ENCODE assay signal across 8 mouse cellular contexts in the genomic region with DNA sequence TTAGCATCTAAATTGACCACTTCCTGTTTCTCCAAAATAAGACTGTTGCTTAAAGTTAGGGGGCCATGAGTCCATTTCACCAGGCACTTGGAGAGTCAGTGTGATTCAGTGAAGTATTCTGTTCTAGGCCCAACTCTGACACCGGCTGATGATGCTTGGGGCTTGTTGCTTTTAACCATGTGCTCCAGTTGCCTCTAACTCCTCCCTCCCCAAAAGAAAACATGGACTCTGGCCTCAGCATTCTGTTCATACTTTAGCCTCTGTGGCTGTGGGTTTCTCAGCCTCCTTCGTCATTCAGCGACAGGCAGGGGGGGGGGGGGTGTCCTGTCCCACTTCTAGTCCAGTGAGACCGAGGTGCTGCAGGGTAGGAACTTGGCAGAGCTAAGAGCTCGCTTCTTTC.
DNase-seq lines count a peak whose midpoint lies in the region; ATAC-seq and TF ChIP-seq lines count a peak whose summit lies in the region.

No protein-coding gene starts in this region.

- H3K4me1 ChIP-seq in testis, adult 2 months (ENCODE audit: control insufficient read depth, insufficient read depth, low read length): peaks cover 14% of the 10 kb centered on the region
- H3K4me1 ChIP-seq in intestine, embryonic 14.5 days (replicated peaks; ENCODE audit: control insufficient read depth, insufficient read depth, low read length): no peaks in the 10 kb centered on the region
- no peaks in the 10 kb centered on the region for H3K4me1 ChIP-seq in liver, embryonic 12.5 days

- no peak for TF ChIP-seq CTCF in testis, adult 2 months (IDR thresholded peaks at IDR 0.05; ENCODE audit: control insufficient read depth, insufficient read depth, insufficient replicate concordance, low read depth, low read length)

- 53% methylated on average over 5 of the region's 5 CpGs for WGBS in intestine, embryonic 14.5 days
- WGBS in liver, embryonic 12.5 days (ENCODE audit: insufficient replicate concordance): 67% methylated on average over 5 of the region's 5 CpGs

- H3K4me2 ChIP-seq in intestine, embryonic 14.5 days (ENCODE audit: low read length): peak overlapping the region; percentile 58
- H3K4me2 ChIP-seq in liver, embryonic 12.5 days: peak overlapping the region; percentile 37; the same call in 1 of the 2 replicates

- no peaks in the 10 kb centered on the region for H3K36me3 ChIP-seq in testis, adult 2 months (ENCODE audit: control insufficient read depth, insufficient read depth, low read length)
- no peaks in the 10 kb centered on the region for H3K36me3 ChIP-seq in intestine, embryonic 14.5 days (ENCODE audit: control insufficient read depth, insufficient read depth, low read length)
- no peaks in the 10 kb centered on the region for H3K36me3 ChIP-seq in liver, embryonic 12.5 days

- no peak for TF ChIP-seq POLR2A in testis, adult 2 months (IDR thresholded peaks at IDR 0.05; ENCODE audit: control insufficient read depth, low read depth, low read length)

- no peak overlapping the region for H3K27ac ChIP-seq in testis, adult 2 months (ENCODE audit: control insufficient read depth, insufficient read depth, low read depth, low read length)
- no peak overlapping the region for H3K27ac ChIP-seq in intestine, embryonic 14.5 days (ENCODE audit: low read depth)
- no peak overlapping the region for H3K27ac ChIP-seq in liver, embryonic 12.5 days

- H3K27me3 ChIP-seq in testis, adult 2 months (ENCODE audit: control insufficient read depth, insufficient read depth, low read length): no peaks in the 10 kb centered on the region
- H3K27me3 ChIP-seq in intestine, embryonic 14.5 days (replicated peaks; ENCODE audit: control insufficient read depth, insufficient read depth, low read length): no peaks in the 10 kb centered on the region
- no peaks in the 10 kb centered on the region for H3K27me3 ChIP-seq in liver, embryonic 12.5 days (replicated peaks)

- H3K9ac ChIP-seq in intestine, embryonic 14.5 days (ENCODE audit: low read length): 0 out of 2 replicates have a peak overlapping the region, but pooled peaks have one; percentile 13
- no peak overlapping the region for H3K9ac ChIP-seq in liver, embryonic 12.5 days

- no peak for DNase-seq in testis, postnatal 10 days (ENCODE audit: low spot score)
- DNase-seq in intestine, embryonic 14.5 days (ENCODE audit: low spot score): no peak
- no peak for DNase-seq in urinary bladder, adult 2 months (ENCODE audit: low spot score)
- DNase-seq in adrenal gland, postnatal 36 days: no peak
- no peak for DNase-seq in spleen, postnatal 4 days (ENCODE audit: low spot score in 2 of 2)
- no peak for DNase-seq in left cerebral cortex, adult 8-10 months (ENCODE audit: low spot score in 2 of 2)

- H3K4me3 ChIP-seq in testis, adult 2 months (ENCODE audit: control insufficient read depth, low read depth, low read length): peak overlapping the region; percentile 75
- H3K4me3 ChIP-seq in intestine, embryonic 14.5 days (ENCODE audit: low read depth, low read length): peak overlapping the region; percentile 25
- no peak overlapping the region for H3K4me3 ChIP-seq in liver, embryonic 12.5 days

- ATAC-seq in intestine, embryonic 14.5 days (replicated peaks; ENCODE audit: low FRiP score, low TSS enrichment, low read depth): peak; percentile 41; the same call in 1 of the 2 replicates
- no peak for ATAC-seq in liver, embryonic 12.5 days

- H3K9me3 ChIP-seq in intestine, embryonic 14.5 days (ENCODE audit: control insufficient read depth, low read length): no peaks in the 10 kb centered on the region
- H3K9me3 ChIP-seq in liver, embryonic 12.5 days (replicated peaks): no peaks in the 10 kb centered on the region
